Mouse (Mus musculus) lung, postnatal 0 days (tissue): ENCODE data around the gene Ly6g6f. TPM values are rescaled to one million over a fixed set of nuclear protein-coding genes. Genes with fewer than 3 reads are reported as not detected.

ENCODE experiments used
- ATAC-seq: fragments of 200-750 bp; cut with Nextera tagmentation; 2 replicates; pipeline ENCODE4 v1.8.0; 2017; ENCODE audit warnings: moderate library complexity
- DNase-seq: peaks from one replicate; pipeline ENCODE4 v3.0.0-alpha.2; 2016; ENCODE audit warnings: low spot score
- H3K27ac ChIP-seq: fragments of 300-500 bp; sonication (generic); 2 replicates; pipeline ENCODE4 v1.5.1; 2014; ENCODE audit warnings: antibody characterized with exemption, mild to moderate bottlenecking, low read length, mixed read lengths
- H3K27me3 ChIP-seq: fragments of 300-500 bp; sonication (generic); replicated peaks from 2 replicates; pipeline ENCODE4 v1.6.1; 2014; ENCODE audit warnings: low read length, mixed read lengths; ENCODE audit not compliant: insufficient read depth
- H3K36me3 ChIP-seq: fragments of 300-500 bp; sonication (generic); 2 replicates; pipeline ENCODE4 v1.6.1; 2014; ENCODE audit warnings: low read length, mixed read lengths; ENCODE audit not compliant: insufficient read depth
- H3K4me1 ChIP-seq: fragments of 300-500 bp; sonication (generic); 2 replicates; pipeline ENCODE4 v1.6.1; 2014; ENCODE audit warnings: antibody characterized with exemption, low read depth, low read length, mixed read lengths; ENCODE audit not compliant: insufficient read depth
- H3K4me2 ChIP-seq: fragments of 300-500 bp; sonication (generic); replicated peaks from 2 replicates; pipeline ENCODE4 v1.6.1; 2014; ENCODE audit warnings: low read depth, mild to moderate bottlenecking, low read length, moderate library complexity, mixed read lengths
- H3K4me3 ChIP-seq: fragments of 300-500 bp; sonication (generic); 2 replicates; pipeline ENCODE4 v1.5.1; 2014; ENCODE audit warnings: low read depth, low read length
- H3K9ac ChIP-seq: fragments of 300-500 bp; sonication (generic); replicated peaks from 2 replicates; pipeline ENCODE4 v1.6.1; 2014; ENCODE audit warnings: low read depth, mild to moderate bottlenecking
- H3K9me3 ChIP-seq: fragments of 300-500 bp; sonication (generic); 2 replicates; pipeline ENCODE4 v1.6.1; 2016; ENCODE audit warnings: low read length, mixed read lengths
- CTCF ChIP-seq: IDR thresholded peaks from 2 replicates; pipeline ENCODE4 v1.5.1; 2016; ENCODE audit warnings: antibody characterized with exemption, mild to moderate bottlenecking
- EP300 ChIP-seq: IDR thresholded peaks from 2 replicates; pipeline ENCODE4 v1.6.1; 2016; ENCODE audit warnings: antibody characterized with exemption, mild to moderate bottlenecking, control low read depth
- WGBS: fragments of 180-500 bp; shearing (Covaris S2); extraction: QIAGEN DNeasy Blood & Tissue Kit; methylation state at CpG from one replicate; pipeline ENCODE4 v1.1.7; 2014; 5-methylcytosine and 5-hydroxymethylcytosine counted together
- polyA plus RNA-seq: library from polyadenylated mRNA; unstranded; fragments of >200 nt; fragmentation: Nextera tagmentation; extraction: Ambion mirVana; gene quantifications from 2 replicates; pipeline ENCODE4 v1.2.1, GENCODE M21; 2015

The Ly6g6f gene
- 0.71 and 0.74 TPM in 2 replicates for polyA plus RNA-seq

GRCm38 (mm10) chr17:35085208-35085865 lies at the start of gene Ly6g6f:
Gene Ly6g6f, minus strand, starts transcription at chr17:35085610.
- 52% methylated on average over 7 of the region's 7 CpGs for WGBS
- Histone ChIP-seq H3K9ac (no peak within 1 kb of the TSS), H3K9me3 (no peaks in the 10 kb centered on the region), H3K36me3 (no peaks in the 10 kb centered on the region), H3K4me2 (no peak within 1 kb of the TSS), H3K4me3 (no peak within 1 kb of the TSS), H3K27ac (no peak within 1 kb of the TSS), H3K27me3 (no peaks in the 10 kb centered on the region), H3K4me1 (no peaks in the 10 kb centered on the region)
- DNase-seq (no peak), ATAC-seq (no peak)
- no peak for TF ChIP-seq EP300
- TF ChIP-seq CTCF = no peak

- H3K9ac ChIP-seq = peak within 1 kb of the TSS; percentile 69
- TF ChIP-seq CTCF (peak; percentile 31; the same call in 1 of the 2 replicates), EP300 (peak; percentile 89)
- H3K4me1 ChIP-seq = no peaks in the 10 kb centered on the region; the same call in none of the 2 replicates
- DNase-seq (peak; percentile 98), ATAC-seq (peak; percentile 95)
- no peaks in the 10 kb centered on the region for H3K27me3 ChIP-seq
- no peaks in the 10 kb centered on the region for H3K9me3 ChIP-seq
- WGBS = 1% methylated on average over 66 of the region's 66 CpGs
- peak within 1 kb of the TSS; percentile 93 for H3K27ac ChIP-seq
- peak within 1 kb of the TSS; percentile 76 for H3K4me3 ChIP-seq
- peaks cover 13% of the 10 kb centered on the region; the same call in 1 of the 2 replicates for H3K36me3 ChIP-seq
- peak within 1 kb of the TSS; percentile 83 for H3K4me2 ChIP-seq
Measured at GRCm38 (mm10) chr17:35134801-35135590, 49.6 kb upstream of the Ly6g6f start, which contains the start of gene Bag6. Gene Bag6, plus strand, starts transcription at chr17:35135178.

- Histone ChIP-seq H3K36me3 (no peaks in the 10 kb centered on the region), H3K4me3 (no peak overlapping the region), H3K9me3 (no peaks in the 10 kb centered on the region), H3K9ac (no peak overlapping the region), H3K27me3 (no peaks in the 10 kb centered on the region), H3K27ac (no peak overlapping the region), H3K4me2 (no peak overlapping the region), H3K4me1 (no peaks in the 10 kb centered on the region; the same call in none of the 2 replicates)
- TF ChIP-seq CTCF (no peak), EP300 (no peak)
- ATAC-seq = no peak
- DNase-seq = no peak
- WGBS = 95% methylated on average over 7 of the region's 7 CpGs
Measured at GRCm38 (mm10) chr17:35133517-35133916, 48.1 kb upstream of the Ly6g6f start.

GRCm38 (mm10) chr17:35132174-35132560 lies 46.8 kb upstream of the Ly6g6f start:
- no peak for DNase-seq
- WGBS = 63% methylated on average over 3 of the region's 3 CpGs
- no peak for TF ChIP-seq CTCF
- TF ChIP-seq EP300 = no peak
- Histone ChIP-seq H3K9me3 (no peaks in the 10 kb centered on the region), H3K4me1 (peaks cover 7% of the 10 kb centered on the region), H3K4me2 (no peak overlapping the region), H3K36me3 (no peaks in the 10 kb centered on the region), H3K9ac (no peak overlapping the region), H3K27me3 (no peaks in the 10 kb centered on the region), H3K4me3 (no peak overlapping the region), H3K27ac (no peak overlapping the region)
- ATAC-seq = no peak

- no peak within 1 kb of the TSS for H3K9ac ChIP-seq
- no peaks in the 10 kb centered on the region for H3K9me3 ChIP-seq
- 74% methylated on average over 15 of the region's 15 CpGs for WGBS
- H3K4me2 ChIP-seq = no peak within 1 kb of the TSS
- TF ChIP-seq EP300 (no peak), CTCF (no peak)
- DNase-seq (no peak), ATAC-seq (no peak)
- H3K4me3 ChIP-seq = no peak within 1 kb of the TSS
- H3K4me1 ChIP-seq = peaks cover 10% of the 10 kb centered on the region; the same call in 1 of the 2 replicates
- no peaks in the 10 kb centered on the region for H3K36me3 ChIP-seq
- no peak within 1 kb of the TSS for H3K27ac ChIP-seq
- H3K27me3 ChIP-seq = no peaks in the 10 kb centered on the region
Measured at GRCm38 (mm10) chr17:35131500-35132173, 46.2 kb upstream of the Ly6g6f start, which contains the start of gene Apom. Gene Apom, minus strand, starts transcription at chr17:35132050.

- TF ChIP-seq CTCF = no peak
- no peak for TF ChIP-seq EP300
- no peak overlapping the region for H3K9ac ChIP-seq
- no peak overlapping the region for H3K4me3 ChIP-seq
- no peaks in the 10 kb centered on the region for H3K9me3 ChIP-seq
- ATAC-seq (no peak), DNase-seq (no peak)
- H3K4me2 ChIP-seq = no peak overlapping the region
- H3K27me3 ChIP-seq = no peaks in the 10 kb centered on the region
- H3K36me3 ChIP-seq = no peaks in the 10 kb centered on the region
- 85% methylated on average over 8 of the region's 8 CpGs for WGBS
- peaks cover 10% of the 10 kb centered on the region; the same call in 1 of the 2 replicates for H3K4me1 ChIP-seq
- H3K27ac ChIP-seq = no peak overlapping the region
Measured at GRCm38 (mm10) chr17:35131038-35131437, 45.6 kb upstream of the Ly6g6f start.
